Mouse (Mus musculus): Measurements from ENCODE around the gene Tlr9.

GRCm38 (mm10) chr9:106236818-106237211, 14.4 kb downstream of the Tlr9 start:
- no peak for TF ChIP-seq CTCF (IDR thresholded peaks at IDR 0.05; ENCODE audit: extremely low read depth, insufficient read length, insufficient replicate concordance, low read depth, low read length)
- TF ChIP-seq POLR2A (IDR thresholded peaks at IDR 0.05; ENCODE audit: low read depth, low read length): no peak

Data from small intestine, adult 2 months (tissue).